ENCODE assay signal across 8 mouse cellular contexts in genomic region chr4:55929141-55929782, GRCm38 (mm10).
DNase-seq lines count a peak whose midpoint lies in the region; ATAC-seq and TF ChIP-seq lines count a peak whose summit lies in the region.

No protein-coding gene starts in this region.

- no peaks in the 10 kb centered on the region for H3K36me3 ChIP-seq in embryonic facial prominence, embryonic 14.5 days (ENCODE audit: control insufficient read depth, insufficient read depth, low read length)
- no peaks in the 10 kb centered on the region for H3K36me3 ChIP-seq in neural tube, embryonic 14.5 days (ENCODE audit: control insufficient read depth, insufficient read depth, low read length)
- H3K36me3 ChIP-seq in heart, adult 2 months (ENCODE audit: control insufficient read depth, insufficient read depth, low read length): no peaks in the 10 kb centered on the region
- H3K36me3 ChIP-seq in thymus, adult 2 months (ENCODE audit: control insufficient read depth, insufficient read depth, low read length): no peaks in the 10 kb centered on the region

- TF ChIP-seq CTCF in heart, adult 2 months (IDR thresholded peaks at IDR 0.05): no peak
- no peak for TF ChIP-seq CTCF in thymus, adult 2 months (IDR thresholded peaks at IDR 0.05; ENCODE audit: borderline replicate concordance, control insufficient read depth, extremely low read depth, insufficient read depth, low read length, poor library complexity)

- H3K79me2 ChIP-seq in heart, adult 2 months (replicated peaks; ENCODE audit: control insufficient read depth, insufficient read depth, low read length): no peaks in the 10 kb centered on the region

- no peak for TF ChIP-seq POLR2A in heart, adult 2 months (IDR thresholded peaks at IDR 0.05; ENCODE audit: insufficient read depth, low read depth, low read length)
- TF ChIP-seq POLR2A in thymus, adult 2 months (IDR thresholded peaks at IDR 0.05; ENCODE audit: control insufficient read depth, extremely low read depth, insufficient read depth, low read length, poor library complexity): no peak

- H3K4me2 ChIP-seq in embryonic facial prominence, embryonic 14.5 days (ENCODE audit: low read depth, low read length): peak overlapping the region; percentile 33
- peak overlapping the region; percentile 21; the same call in 1 of the 2 replicates for H3K4me2 ChIP-seq in neural tube, embryonic 14.5 days (ENCODE audit: low read depth, low read length)

- DNase-seq in frontal cortex, postnatal 25 days (ENCODE audit: low spot score in 2 of 2): no peak
- DNase-seq in embryonic facial prominence, embryonic 14.5 days (ENCODE audit: low spot score): peak; percentile 80
- DNase-seq in kidney, postnatal 10 days: peak; percentile 43
- DNase-seq in spleen, postnatal 10 days (ENCODE audit: low spot score in 2 of 2): no peak
- DNase-seq in heart, adult 2 months: no peak
- DNase-seq in thymus, adult 2 months: no peak

- peak overlapping the region; percentile 80 for H3K27ac ChIP-seq in embryonic facial prominence, embryonic 14.5 days (replicated peaks; ENCODE audit: low read depth, low read length)
- H3K27ac ChIP-seq in neural tube, embryonic 14.5 days (ENCODE audit: low read depth, low read length): 0 out of 2 replicates have a peak overlapping the region, but pooled peaks have one; percentile 17
- H3K27ac ChIP-seq in heart, adult 2 months: no peak overlapping the region
- no peak overlapping the region for H3K27ac ChIP-seq in thymus, adult 2 months (ENCODE audit: control insufficient read depth, insufficient read depth, low read length)

- H3K4me1 ChIP-seq in embryonic facial prominence, embryonic 14.5 days (ENCODE audit: control insufficient read depth, insufficient read depth, low read length): peaks cover 21% of the 10 kb centered on the region; the same call in 1 of the 2 replicates
- H3K4me1 ChIP-seq in neural tube, embryonic 14.5 days (ENCODE audit: control insufficient read depth, insufficient read depth, low read length): no peaks in the 10 kb centered on the region
- no peaks in the 10 kb centered on the region for H3K4me1 ChIP-seq in heart, adult 2 months (ENCODE audit: control insufficient read depth, insufficient read depth, low read length)
- H3K4me1 ChIP-seq in thymus, adult 2 months (replicated peaks; ENCODE audit: control insufficient read depth, insufficient read depth, low read length): no peaks in the 10 kb centered on the region

- H3K4me3 ChIP-seq in embryonic facial prominence, embryonic 14.5 days (ENCODE audit: low read depth, low read length): no peak overlapping the region; the same call in 1 of the 2 replicates
- no peak overlapping the region for H3K4me3 ChIP-seq in neural tube, embryonic 14.5 days (ENCODE audit: low read depth, low read length)
- no peak overlapping the region for H3K4me3 ChIP-seq in heart, adult 2 months
- no peak overlapping the region for H3K4me3 ChIP-seq in thymus, adult 2 months (ENCODE audit: control insufficient read depth, insufficient read depth, low read length)

- peak; percentile 87 for ATAC-seq in frontal cortex, adult (ENCODE audit: low TSS enrichment)
- peak; percentile 88 for ATAC-seq in embryonic facial prominence, embryonic 14.5 days (ENCODE audit: low read depth)
- ATAC-seq in neural tube, embryonic 14.5 days (ENCODE audit: low read depth): peak; percentile 92

- H3K27me3 ChIP-seq in embryonic facial prominence, embryonic 14.5 days (replicated peaks; ENCODE audit: control insufficient read depth, insufficient read depth, low read length): no peaks in the 10 kb centered on the region
- no peaks in the 10 kb centered on the region for H3K27me3 ChIP-seq in neural tube, embryonic 14.5 days (ENCODE audit: control insufficient read depth, insufficient read depth, low read length)
- no peaks in the 10 kb centered on the region for H3K27me3 ChIP-seq in heart, adult 2 months (ENCODE audit: control insufficient read depth, insufficient read depth, low read length)
- no peaks in the 10 kb centered on the region for H3K27me3 ChIP-seq in thymus, adult 2 months (ENCODE audit: control insufficient read depth, insufficient read depth, low read length)

- TF ChIP-seq EP300 in heart, adult 2 months (IDR thresholded peaks at IDR 0.05; ENCODE audit: insufficient read depth, low read depth, low read length): no peak

- H3K9me3 ChIP-seq in embryonic facial prominence, embryonic 14.5 days (ENCODE audit: control insufficient read depth, low read length): no peaks in the 10 kb centered on the region
- H3K9me3 ChIP-seq in neural tube, embryonic 14.5 days (ENCODE audit: control insufficient read depth, low read length): no peaks in the 10 kb centered on the region

- no peak overlapping the region for H3K9ac ChIP-seq in embryonic facial prominence, embryonic 14.5 days (ENCODE audit: low read depth, low read length)
- no peak overlapping the region for H3K9ac ChIP-seq in neural tube, embryonic 14.5 days (replicated peaks; ENCODE audit: low read depth, low read length)
- H3K9ac ChIP-seq in heart, adult 2 months (ENCODE audit: low read depth, low read length): no peak overlapping the region

- 31% methylated on average over 9 of the region's 11 CpGs for WGBS in embryonic facial prominence, embryonic 14.5 days
- 50% methylated on average over 11 of the region's 11 CpGs for WGBS in neural tube, embryonic 14.5 days
- WGBS in heart, adult 2 months: 62% methylated on average over 11 of the region's 11 CpGs
- 83% methylated on average over 11 of the region's 11 CpGs for WGBS in thymus, adult 2 months

- intact Hi-C loops in heart, adult 2 months (cut with DNase I): no loop called here

Comparison
In these comparisons a context has a peak if more than half of its experiments do, and no peak if none do; other contexts are left out.
1. DNase-seq: peak in embryonic facial prominence, embryonic 14.5 days (single experiment) and kidney, postnatal 10 days (single experiment); none in frontal cortex, postnatal 25 days (0 of 2), spleen, postnatal 10 days (0 of 2), heart, adult 2 months (0 of 2) and thymus, adult 2 months (single experiment).
2. H3K27ac ChIP-seq: peak in embryonic facial prominence, embryonic 14.5 days (single experiment) and neural tube, embryonic 14.5 days (single experiment); none in heart, adult 2 months (single experiment) and thymus, adult 2 months (single experiment).
3. Peak in every context shown above with its lines, with median percentiles within 50 percentile points of each other: ATAC-seq.